Mouse (Mus musculus) thymus, postnatal 10 days (tissue): ENCODE measurements around the gene Gm17655.
"Not testable (repeated sequence)": the region's sequence is repeated elsewhere in the genome, so short reads cannot be mapped to it uniquely, and the experiment has no call there.

Source experiments
- DNase-seq, 2 experiments: peaks; one replicate each; pipeline ENCODE4 v3.0.0; 2021; ENCODE audit warnings: low spot score in 2 of 2

Gm17655 gene

GRCm38 (mm10) chr5:110072413-110072812 is at the start of gene Gm17655:
Gene Gm17655, minus strand, starts transcription at chr5:110072513.
- not testable (repeated sequence) for DNase-seq

- peak; percentile 83 to 84 for DNase-seq
Measured at GRCm38 (mm10) chr5:110109991-110110441, 37.7 kb upstream of the Gm17655 start, which contains the start of gene Zfp605. Gene Zfp605, plus strand, starts transcription at chr5:110110092.

- no peak for DNase-seq
Measured at GRCm38 (mm10) chr5:110108305-110108628, 36.0 kb upstream of the Gm17655 start.

GRCm38 (mm10) chr5:110107581-110108304 is 35.4 kb upstream of the Gm17655 start, which contains the start of gene Gtpbp6:
Gene Gtpbp6, minus strand, starts transcription at chr5:110108197.
- peak; percentile 95 to 96 for DNase-seq

GRCm38 (mm10) chr5:110106901-110107564 is 34.7 kb upstream of the Gm17655 start:
- peak; percentile 36 to 42 for DNase-seq

GRCm38 (mm10) chr5:110106140-110106871 is 34.0 kb upstream of the Gm17655 start:
- DNase-seq = no peak

- no peak for DNase-seq
Measured at GRCm38 (mm10) chr5:110104616-110105380, 32.5 kb upstream of the Gm17655 start.

- no peak for DNase-seq
Measured at GRCm38 (mm10) chr5:110103901-110104615, 31.7 kb upstream of the Gm17655 start.

- DNase-seq = no peak
Measured at GRCm38 (mm10) chr5:110102853-110103625, 30.7 kb upstream of the Gm17655 start.

GRCm38 (mm10) chr5:110102429-110102828 is 30.1 kb upstream of the Gm17655 start:
- DNase-seq = no peak

GRCm38 (mm10) chr5:110101716-110102347 is 29.5 kb upstream of the Gm17655 start:
- DNase-seq = peak; percentile 31 to 34

GRCm38 (mm10) chr5:110100921-110101631 is 28.8 kb upstream of the Gm17655 start:
- peak; percentile 49 to 64 for DNase-seq

- DNase-seq = peak in 1 of 2 experiments; percentile 21
Measured at GRCm38 (mm10) chr5:110099656-110100580, 27.6 kb upstream of the Gm17655 start, which contains the start of gene Plcxd1. Gene Plcxd1, plus strand, starts transcription at chr5:110099969.

- peak; percentile 35 to 50 for DNase-seq
Measured at GRCm38 (mm10) chr5:110098991-110099477, 26.7 kb upstream of the Gm17655 start.

GRCm38 (mm10) chr5:110094847-110095213 is 22.5 kb upstream of the Gm17655 start:
- DNase-seq = no peak

- DNase-seq = peak; percentile 88
Measured at GRCm38 (mm10) chr5:110094030-110094846, 21.9 kb upstream of the Gm17655 start, which contains the start of gene Gm35315. Gene Gm35315, minus strand, starts transcription at chr5:110094420.

GRCm38 (mm10) chr5:110091546-110091945 is 19.2 kb upstream of the Gm17655 start:
- peak; percentile 55 to 66 for DNase-seq
